Mouse (Mus musculus) embryonic fibroblast, embryonic 13.5 days (primary cell): ENCODE measurements at regions not wholly inside any gene's neighbourhood (a gene's known extent, or its start where the extent isn't known, plus 50 kb on each side); places are given as distances from the start of the nearest gene placed in this dataset.

Experiments
- CTCF ChIP-seq: IDR thresholded peaks from 2 replicates; pipeline ENCODE4 v1.5.1; 2011; ENCODE audit warnings: mild to moderate bottlenecking, control low read depth, low read length, moderate library complexity, borderline replicate concordance; ENCODE audit not compliant: insufficient read depth
- POLR2A ChIP-seq: IDR thresholded peaks from 2 replicates; pipeline ENCODE4 v1.6.1; 2011; ENCODE audit warnings: low read depth, mild to moderate bottlenecking, control low read depth, low read length, moderate library complexity

GRCm38 (mm10) chr13:53996867-53997266 lies 58.6 kb downstream of the Drd1 start:
- TF ChIP-seq CTCF: no peak
- no peak for TF ChIP-seq POLR2A
